Mouse (Mus musculus) liver, adult 2 months (tissue): ENCODE results near the gene Pdlim7.

ENCODE experiments used
- CTCF ChIP-seq: fragments of 200-500 bp; IDR thresholded peaks from 2 replicates; pipeline ENCODE4 v1.5.1; 2011; ENCODE audit warnings: low read depth, low read length, control low read depth
- POLR2A ChIP-seq: fragments of 200-500 bp; IDR thresholded peaks from 2 replicates; pipeline ENCODE4 v1.6.1; 2011; ENCODE audit warnings: low read length, control low read depth; ENCODE audit not compliant: insufficient read depth; ENCODE audit errors: extremely low read depth

DNA sequence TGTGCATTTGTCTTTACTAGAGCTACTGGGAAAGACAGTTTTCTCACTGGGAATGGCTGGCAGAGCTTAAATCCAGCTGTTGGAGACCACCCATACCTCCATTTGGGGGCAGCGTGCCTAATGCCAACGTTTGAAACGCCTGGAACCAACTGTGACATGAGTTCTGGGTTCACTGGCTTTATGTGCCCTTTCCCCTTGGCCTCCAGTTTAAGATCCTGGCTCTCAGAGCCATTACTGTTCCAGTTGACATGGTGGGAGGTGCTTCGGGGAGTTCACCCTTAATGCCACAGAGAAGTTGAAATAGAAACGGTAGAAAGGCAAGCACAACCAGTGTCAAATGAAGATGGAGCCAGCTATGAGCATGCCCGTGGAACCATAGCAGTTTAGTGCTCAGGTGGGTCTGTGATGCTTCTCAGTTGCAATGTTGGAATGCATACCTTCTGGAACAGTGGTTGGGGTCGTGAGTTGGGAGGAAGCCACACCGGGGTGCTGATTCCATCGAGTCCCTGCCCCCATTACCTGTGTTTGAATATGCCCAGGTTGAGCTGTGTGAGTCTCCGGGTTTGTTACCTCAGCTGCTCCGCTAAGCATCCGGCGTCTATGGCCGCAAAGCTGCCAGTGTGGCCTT is 50.0 kb downstream of the Pdlim7 start:
- no peak for TF ChIP-seq CTCF
- TF ChIP-seq POLR2A = no peak
